Mouse (Mus musculus) CH12.LX (cell line): ENCODE measurements around the gene Psmd11. TPM values are rescaled to one million over a fixed set of nuclear protein-coding genes. Genes with fewer than 3 reads are reported as not detected.

Source experiments
- DNase-seq: peaks from one replicate; pipeline ENCODE4 v3.0.0-alpha.2; 2013; ENCODE audit errors: extremely low read depth
- H3K27ac ChIP-seq: 2 replicates; pipeline ENCODE4 v1.5.1; 2012; ENCODE audit warnings: low read depth, mild to moderate bottlenecking, control low read depth, moderate library complexity; ENCODE audit not compliant: insufficient read depth
- H3K27me3 ChIP-seq: replicated peaks from 2 replicates; pipeline ENCODE3; 2012; ENCODE audit warnings: inconsistent platforms
- H3K36me3 ChIP-seq, 2 experiments: replicated peaks in 1 of 2; 2 replicates each; pipeline versions ENCODE3 to v1.6.1; 2012; ENCODE audit warnings: inconsistent platforms in 1 of 2, low read length in 1 of 2, mild to moderate bottlenecking in 1 of 2, mixed read lengths in 1 of 2, moderate library complexity in 1 of 2; ENCODE audit not compliant: control insufficient read depth in 1 of 2, insufficient read depth in 1 of 2
- H3K4me1 ChIP-seq, 2 experiments: 2 replicates each; pipeline ENCODE4 v1.6.1; 2012; ENCODE audit warnings: inconsistent platforms in 1 of 2, moderate library complexity in 1 of 2; ENCODE audit not compliant: insufficient read depth in 2 of 2, control insufficient read depth in 1 of 2
- H3K4me2 ChIP-seq: 2 replicates; pipeline ENCODE4 v1.6.1; 2012; ENCODE audit warnings: low read depth, mild to moderate bottlenecking, control low read depth; ENCODE audit not compliant: poor library complexity, insufficient read depth, severe bottlenecking
- H3K4me3 ChIP-seq, 3 experiments: fragments of 150-350 bp in 1 of 3; sonication (generic) in 1 of 3; replicated peaks in 1 of 3; 2 replicates each; pipeline versions ENCODE3 to v1.5.1; 2011 to 2012; ENCODE audit warnings: low read depth in 2 of 3, low read length in 2 of 3, mild to moderate bottlenecking in 2 of 3, moderate library complexity in 2 of 3, control low read depth in 1 of 3, improper control_type of control experiment in 1 of 3, inconsistent platforms in 1 of 3, mixed read lengths in 1 of 3; ENCODE audit not compliant: poor library complexity in 1 of 3
- H3K79me2 ChIP-seq: replicated peaks from 2 replicates; pipeline ENCODE4 v1.6.1; 2012; ENCODE audit warnings: mild to moderate bottlenecking, moderate library complexity; ENCODE audit not compliant: control insufficient read depth, poor library complexity, insufficient read depth, severe bottlenecking; ENCODE audit errors: extremely low read depth
- H3K9ac ChIP-seq: 2 replicates; pipeline ENCODE4 v1.6.1; 2012; ENCODE audit warnings: low read depth, mild to moderate bottlenecking, control low read depth, moderate library complexity; ENCODE audit not compliant: insufficient read depth
- H3K9me3 ChIP-seq: replicated peaks from 2 replicates; pipeline ENCODE3; 2012; ENCODE audit warnings: low read length, inconsistent platforms, mixed read lengths
- BHLHE40 ChIP-seq: IDR thresholded peaks from 2 replicates; pipeline ENCODE4 v1.6.1; 2011; ENCODE audit warnings: mild to moderate bottlenecking, low read depth, low read length, improper control_type of control experiment
- CHD1 ChIP-seq: IDR thresholded peaks from 2 replicates; pipeline ENCODE4 v1.6.1; 2012; ENCODE audit warnings: low read depth, low read length, improper control_type of control experiment, inconsistent platforms
- CHD2 ChIP-seq: IDR thresholded peaks from 2 replicates; pipeline ENCODE4 v1.6.1; 2011; ENCODE audit warnings: low read length, improper control_type of control experiment
- CTCF ChIP-seq, 2 experiments: IDR thresholded peaks in 1 of 2; conservative IDR thresholded peaks in 1 of 2; 2 replicates each; pipeline ENCODE4 v1.5.1; 2011 to 2012; ENCODE audit warnings: low read depth in 2 of 2, low read length in 2 of 2, improper control_type of control experiment in 1 of 2, inconsistent platforms in 1 of 2, mild to moderate bottlenecking in 1 of 2, moderate library complexity in 1 of 2
- E2F4 ChIP-seq: IDR thresholded peaks from 2 replicates; pipeline ENCODE4 v1.6.1; 2011; ENCODE audit warnings: low read depth, low read length, improper control_type of control experiment; ENCODE audit not compliant: insufficient replicate concordance
- ELF1 ChIP-seq: IDR thresholded peaks from 2 replicates; pipeline ENCODE4 v1.6.1; 2014; ENCODE audit warnings: low read depth, mild to moderate bottlenecking, inconsistent platforms, low read length, improper control_type of control experiment
- EP300 ChIP-seq: IDR thresholded peaks from 2 replicates; pipeline ENCODE4 v1.6.1; 2011; ENCODE audit warnings: low read length, improper control_type of control experiment
- ETS1 ChIP-seq: conservative IDR thresholded peaks from 2 replicates; pipeline ENCODE4 v1.6.1; 2012; ENCODE audit warnings: low read depth, mild to moderate bottlenecking, inconsistent platforms, low read length, improper control_type of control experiment, moderate library complexity
- HCFC1 ChIP-seq: IDR thresholded peaks from 2 replicates; pipeline ENCODE4 v1.6.1; 2012; ENCODE audit warnings: low read depth, mild to moderate bottlenecking, inconsistent platforms, low read length, improper control_type of control experiment
- IRF4 ChIP-seq: IDR thresholded peaks from 2 replicates; pipeline ENCODE4 v1.6.1; 2014; ENCODE audit warnings: low read depth, mild to moderate bottlenecking, inconsistent platforms, low read length, improper control_type of control experiment
- JUN ChIP-seq: IDR thresholded peaks from 2 replicates; pipeline ENCODE4 v1.6.1; 2011; ENCODE audit warnings: low read depth, mild to moderate bottlenecking, low read length, improper control_type of control experiment, moderate library complexity; ENCODE audit not compliant: insufficient read depth
- JUND ChIP-seq: conservative IDR thresholded peaks from 2 replicates; pipeline ENCODE4 v1.6.1; 2011; ENCODE audit warnings: low read depth, low read length, improper control_type of control experiment
- KAT2A ChIP-seq: IDR thresholded peaks from 2 replicates; pipeline ENCODE4 v1.6.1; 2012; ENCODE audit warnings: low read length, improper control_type of control experiment, inconsistent platforms; ENCODE audit not compliant: insufficient replicate concordance
- MAFK ChIP-seq: IDR thresholded peaks from 2 replicates; pipeline ENCODE4 v1.6.1; 2011; ENCODE audit warnings: low read length, improper control_type of control experiment; ENCODE audit not compliant: insufficient replicate concordance
- MAX ChIP-seq: IDR thresholded peaks from 2 replicates; pipeline ENCODE4 v1.6.1; 2011; ENCODE audit warnings: low read length, improper control_type of control experiment
- MAZ ChIP-seq: IDR thresholded peaks from 2 replicates; pipeline ENCODE4 v1.6.1; 2012; ENCODE audit warnings: low read depth, mild to moderate bottlenecking, inconsistent platforms, low read length, improper control_type of control experiment, moderate library complexity
- MEF2A ChIP-seq: IDR thresholded peaks from 2 replicates; pipeline ENCODE4 v1.6.1; 2014; ENCODE audit warnings: low read depth, mild to moderate bottlenecking, inconsistent platforms, low read length, improper control_type of control experiment, borderline replicate concordance
- MXI1 ChIP-seq: IDR thresholded peaks from 2 replicates; pipeline ENCODE4 v1.6.1; 2011; ENCODE audit warnings: mild to moderate bottlenecking, low read depth, low read length, improper control_type of control experiment
- MYC ChIP-seq: IDR thresholded peaks from 2 replicates; pipeline ENCODE4 v1.6.1; 2011; ENCODE audit warnings: low read depth, mild to moderate bottlenecking, improper control_type of control experiment, low read length
- NRF1 ChIP-seq: IDR thresholded peaks from 2 replicates; pipeline ENCODE4 v1.6.1; 2014; ENCODE audit warnings: low read depth, mild to moderate bottlenecking, inconsistent platforms, low read length, improper control_type of control experiment, moderate library complexity
- PAX5 ChIP-seq: IDR thresholded peaks from 2 replicates; pipeline ENCODE4 v1.6.1; 2012; ENCODE audit warnings: low read length, inconsistent platforms, mixed read lengths
- POLR2A ChIP-seq: IDR thresholded peaks from 2 replicates; pipeline ENCODE4 v1.6.1; 2011; ENCODE audit warnings: low read depth, mild to moderate bottlenecking, improper control_type of control experiment, low read length
- POLR2AphosphoS2 ChIP-seq: IDR thresholded peaks from 2 replicates; pipeline ENCODE4 v1.6.1; 2011; ENCODE audit warnings: low read depth, low read length, improper control_type of control experiment
- RAD21 ChIP-seq: IDR thresholded peaks from 2 replicates; pipeline ENCODE4 v1.6.1; 2011; ENCODE audit warnings: low read depth, mild to moderate bottlenecking, low read length, improper control_type of control experiment, moderate library complexity
- SIN3A ChIP-seq: IDR thresholded peaks from 2 replicates; pipeline ENCODE4 v1.6.1; 2012; ENCODE audit warnings: low read length, improper control_type of control experiment, inconsistent platforms
- SMC3 ChIP-seq: IDR thresholded peaks from 2 replicates; pipeline ENCODE4 v1.6.1; 2011; ENCODE audit warnings: low read depth, low read length, improper control_type of control experiment
- TBP ChIP-seq: conservative IDR thresholded peaks from 2 replicates; pipeline ENCODE4 v1.6.1; 2011; ENCODE audit warnings: low read depth, low read length, improper control_type of control experiment
- TCF12 ChIP-seq: IDR thresholded peaks from 2 replicates; pipeline ENCODE4 v1.6.1; 2014; ENCODE audit warnings: low read depth, mild to moderate bottlenecking, inconsistent platforms, low read length, improper control_type of control experiment
- UBTF ChIP-seq: IDR thresholded peaks from 2 replicates; pipeline ENCODE4 v1.6.1; 2012; ENCODE audit warnings: low read depth, mild to moderate bottlenecking, inconsistent platforms, low read length, improper control_type of control experiment, moderate library complexity
- USF2 ChIP-seq: conservative IDR thresholded peaks from 2 replicates; pipeline ENCODE4 v1.6.1; 2011; ENCODE audit warnings: low read depth, low read length, improper control_type of control experiment
- ZC3H11A ChIP-seq: IDR thresholded peaks from 2 replicates; pipeline ENCODE4 v1.6.1; 2012; ENCODE audit warnings: low read depth, mild to moderate bottlenecking, inconsistent platforms, low read length, improper control_type of control experiment
- ZKSCAN1 ChIP-seq: IDR thresholded peaks from 2 replicates; pipeline ENCODE4 v1.6.1; 2012; ENCODE audit warnings: low read depth, inconsistent platforms, low read length, improper control_type of control experiment, borderline replicate concordance
- ZMIZ1 ChIP-seq: IDR thresholded peaks from 2 replicates; pipeline ENCODE4 v1.6.1; 2012; ENCODE audit warnings: low read depth, mild to moderate bottlenecking, inconsistent platforms, low read length, improper control_type of control experiment
- ZNF384 ChIP-seq: IDR thresholded peaks from 2 replicates; pipeline ENCODE4 v1.6.1; 2012; ENCODE audit warnings: low read depth, low read length, improper control_type of control experiment, inconsistent platforms
- dilution Hi-C: fragments of 300-500 bp; cut with MboI; formaldehyde crosslinking; loops from 2 replicates; pipeline ENCODE4 v1.14.3; 2020; ENCODE audit warnings: low sequenced_read_pairs; ENCODE audit not compliant: extremely low pct_unique_long_range_greater_than_20kb, extremely low pct_ligation_motif_present
- in situ Hi-C: fragments of 300-500 bp; cut with MboI; formaldehyde crosslinking; loops from 3 replicates; pipeline ENCODE4 v1.14.3; 2019; ENCODE audit warnings: low sequenced_read_pairs, low pct_ligation_motif_present, low pct_unique_long_range_greater_than_20kb, mixed read lengths
- polyA plus RNA-seq: library from polyadenylated mRNA; unstranded; fragments of >175 nt; gene quantifications from 2 replicates; pipeline ENCODE4 v1.2.1, GENCODE M21; 2012; ENCODE audit warnings: low read depth; ENCODE audit not compliant: insufficient read length
- total RNA-seq, 2 experiments: library from RNA; depleted of rRNA; stranded (reverse); fragments of 300-350 nt in 1 of 2; fragments of >200 nt in 1 of 2; gene quantifications; 2 replicates each; pipeline ENCODE4 v1.2.3; 2012 to 2014

Psmd11 gene
- total and polyA plus RNA-seq, 3 experiments, result 116 to 191 (median 141) TPM

DNA sequence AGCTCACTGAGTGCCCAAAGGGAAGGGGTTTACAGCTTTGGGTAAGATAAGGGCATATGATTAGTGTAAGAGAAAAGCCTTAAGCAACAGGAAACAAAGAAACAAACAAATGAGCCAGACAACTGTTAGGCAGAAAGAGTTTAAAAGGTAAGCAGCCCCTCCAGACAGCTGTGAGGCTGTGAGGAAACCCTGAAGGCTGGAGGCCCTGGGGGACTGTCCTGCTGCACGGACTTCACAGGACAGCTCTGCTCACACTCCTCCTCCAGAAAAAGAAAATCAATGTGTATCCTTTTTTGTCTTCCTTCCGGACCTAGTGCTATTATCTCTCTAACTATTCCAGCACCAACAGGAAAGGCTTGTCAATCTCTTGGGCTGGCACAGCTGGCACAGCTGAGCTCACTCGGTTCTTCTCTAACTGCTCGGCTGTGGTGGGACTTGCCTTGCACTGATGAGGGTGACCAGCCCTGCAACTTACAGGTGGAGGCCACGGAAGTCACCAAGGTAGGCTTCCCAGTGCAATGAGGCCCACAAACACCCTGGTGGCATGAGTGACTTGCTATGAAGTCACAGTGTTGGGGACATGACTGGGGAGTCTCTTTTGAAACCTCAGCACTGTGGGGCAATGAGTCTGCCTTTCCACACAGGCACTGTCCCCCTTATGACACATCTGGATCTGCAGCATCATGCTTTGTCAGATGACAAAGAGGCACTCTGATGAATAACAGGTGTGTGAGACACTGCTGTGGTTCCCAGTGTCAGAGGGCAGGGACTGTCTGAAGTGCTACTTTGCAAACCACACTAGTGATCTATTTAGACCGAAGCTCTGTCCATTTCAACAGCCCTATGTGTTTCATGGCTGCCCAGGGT, 76.3 kb downstream of the Psmd11 start:
- dilution Hi-C loops, result no loop called here

DNA sequence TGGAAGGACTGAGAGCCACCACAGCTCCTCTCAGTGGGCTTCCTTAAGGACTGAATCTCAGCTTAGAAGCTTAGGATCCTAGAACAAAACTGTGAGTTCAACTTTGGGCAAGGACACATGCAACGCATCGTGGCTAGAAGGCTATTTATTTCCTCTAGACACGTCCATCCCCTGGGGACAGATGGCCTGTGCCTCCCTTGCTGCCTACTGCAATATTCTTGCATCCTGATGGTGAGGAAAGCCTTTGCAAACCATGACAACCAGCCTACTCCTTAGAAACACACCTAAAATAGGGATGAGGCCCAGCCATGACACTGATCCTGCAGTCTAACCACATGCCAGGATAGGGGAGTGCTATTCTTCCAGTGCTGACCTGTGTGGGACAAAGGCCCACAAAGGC, 77.2 kb downstream of the Psmd11 start:
- H3K9me3 ChIP-seq, result peaks cover 5% of the 10 kb centered on the region
- no peaks in the 10 kb centered on the region for H3K79me2 ChIP-seq
- in situ Hi-C loops, result loop anchor here (5.0 kb wide), 1 partner anchor 57 kb away; no protein-coding TSS in a partner anchor
- no peak for TF ChIP-seq POLR2AphosphoS2
- no peak for TF ChIP-seq HCFC1
- no peak for TF ChIP-seq MYC
- no peak for TF ChIP-seq SMC3
- no peak for TF ChIP-seq IRF4
- no peak for TF ChIP-seq ETS1
- no peak for TF ChIP-seq CHD1
- TF ChIP-seq ZC3H11A, result no peak
- TF ChIP-seq MEF2A, result no peak
- TF ChIP-seq UBTF, result no peak
- TF ChIP-seq POLR2A, result no peak
- no peak for TF ChIP-seq ZKSCAN1
- no peak for TF ChIP-seq MAZ
- no peaks in the 10 kb centered on the region for H3K27me3 ChIP-seq
- peak overlapping the region; percentile 85 for H3K27ac ChIP-seq
- no peaks in the 10 kb centered on the region for H3K36me3 ChIP-seq
- dilution Hi-C loops, result no loop called here
- peaks cover 44 to 86% of the 10 kb centered on the region in 2 experiments for H3K4me1 ChIP-seq
- peak overlapping the region; percentile 14 for H3K4me2 ChIP-seq
- no peak overlapping the region for H3K4me3 ChIP-seq
- H3K9ac ChIP-seq, result no peak overlapping the region
- no peak for DNase-seq

More for the DNA sequence above, 76.3 kb downstream of the Psmd11 start:
- in situ Hi-C loops, result loop anchor here (5.0 kb wide), 1 partner anchor 58 kb away; no protein-coding TSS in a partner anchor
- Histone ChIP-seq H3K9me3 (peaks cover 5% of the 10 kb centered on the region), H3K27ac (peak overlapping the region; percentile 85), H3K9ac (peak overlapping the region; percentile 3; the same call in 1 of the 2 replicates), H3K4me2 (peak overlapping the region; percentile 14), H3K27me3 (no peaks in the 10 kb centered on the region), H3K36me3 (no peaks in the 10 kb centered on the region), H3K79me2 (no peaks in the 10 kb centered on the region), H3K4me3 (peak overlapping the region in 1 of 3 experiments; percentile 3), H3K4me1 (peaks cover 49 to 85% of the 10 kb centered on the region in 2 experiments)
- peak; percentile 84 for DNase-seq
- peak; percentile 93 for TF ChIP-seq MEF2A
- peak; percentile 85 for TF ChIP-seq IRF4
- no peak; the same call in 1 of the 2 replicates for TF ChIP-seq HCFC1
- TF ChIP-seq POLR2AphosphoS2, result no peak
- TF ChIP-seq PAX5, result no peak
- TF ChIP-seq TBP, result 0 out of 2 replicates have a peak, but pooled peaks have one; percentile 39
- no peak for TF ChIP-seq CTCF (conservative IDR thresholded peaks at IDR 0.05 in 1 of 2, IDR thresholded peaks at IDR 0.05 in 1 of 2; ENCODE audit: low read depth in 2 of 2, low read length in 2 of 2)
- no peak for TF ChIP-seq MYC
- TF ChIP-seq ZMIZ1, result peak; percentile 66; the same call in 1 of the 2 replicates
- no peak for TF ChIP-seq USF2
- TF ChIP-seq JUND, result no peak; the same call in 1 of the 2 replicates
- TF ChIP-seq ETS1, result peak; percentile 97
- peak; percentile 15; the same call in 1 of the 2 replicates for TF ChIP-seq NRF1
- peak; percentile 84; the same call in 1 of the 2 replicates for TF ChIP-seq MAZ
- TF ChIP-seq MAFK, result peak; percentile 90
- TF ChIP-seq ZNF384, result peak; percentile 74
- TF ChIP-seq KAT2A, result no peak
- no peak for TF ChIP-seq E2F4
- TF ChIP-seq ELF1, result peak; percentile 63
- TF ChIP-seq CHD2, result no peak
- TF ChIP-seq SIN3A, result peak; percentile 76
- TF ChIP-seq TCF12, result peak; percentile 99
- no peak for TF ChIP-seq ZC3H11A
- no peak for TF ChIP-seq POLR2A
- no peak for TF ChIP-seq CHD1
- TF ChIP-seq JUN, result peak; percentile 31; the same call in 1 of the 2 replicates
- TF ChIP-seq BHLHE40, result peak; percentile 91
- TF ChIP-seq MXI1, result peak; percentile 86; the same call in 1 of the 2 replicates
- TF ChIP-seq EP300, result peak; percentile 83
- no peak for TF ChIP-seq ZKSCAN1
- TF ChIP-seq RAD21, result no peak; the same call in 1 of the 2 replicates
- TF ChIP-seq UBTF, result peak; percentile 89
- peak; percentile 81 for TF ChIP-seq MAX
- peak; percentile 22 for TF ChIP-seq SMC3
